Mouse (Mus musculus) spleen, postnatal 14 days (tissue): ENCODE measurements around the gene 1700080O16Rik.

ENCODE experiments used
- DNase-seq, 2 experiments: peaks; one replicate each; pipeline ENCODE4 v3.0.0; 2021 to 2022; ENCODE audit warnings: low spot score in 2 of 2

The 1700080O16Rik gene

GRCm38 (mm10) chrX:51972672-51973071, at the start of gene 1700080O16Rik:
TSS of gene 1700080O16Rik (minus strand) at chrX:51972772.
- no peak for DNase-seq

GRCm38 (mm10) chrX:52017660-52018059, 45.1 kb upstream of the 1700080O16Rik start:
- no peak for DNase-seq

GRCm38 (mm10) chrX:52000072-52000471, 27.5 kb upstream of the 1700080O16Rik start:
- DNase-seq = no peak

- no peak for DNase-seq
Observed at GRCm38 (mm10) chrX:51999426-51999825, 26.9 kb upstream of the 1700080O16Rik start.

- no peak for DNase-seq
Observed at GRCm38 (mm10) chrX:51976361-51976760, 3.8 kb upstream of the 1700080O16Rik start.

- no peak for DNase-seq
Observed at GRCm38 (mm10) chrX:51974618-51975017, 2.0 kb upstream of the 1700080O16Rik start.

GRCm38 (mm10) chrX:51948071-51948470, 24.5 kb downstream of the 1700080O16Rik start:
- DNase-seq = no peak

- DNase-seq = no peak
Observed at GRCm38 (mm10) chrX:51938076-51938475, 34.5 kb downstream of the 1700080O16Rik start.

- no peak for DNase-seq
Observed at GRCm38 (mm10) chrX:51919091-51919490, 53.5 kb downstream of the 1700080O16Rik start.
